Mouse (Mus musculus) megakaryocyte, adult 5-6 weeks (primary cell): ENCODE data around the gene Uba3. TPM values are rescaled to one million over a fixed set of nuclear protein-coding genes. Genes with fewer than 3 reads are reported as not detected.

Experiments
- ATAC-seq: 2 replicates; pipeline ENCODE4 v1.8.0; 2016; ENCODE audit warnings: mild to moderate bottlenecking, inconsistent platforms; ENCODE audit not compliant: poor library complexity, severe bottlenecking
- total RNA-seq, 2 experiments: library from RNA; stranded (forward) in 1 of 2; stranded (reverse) in 1 of 2; fragments of 153-499, 151-499 nt in 1 of 2; fragments of 221-1000, 200-1000 nt in 1 of 2; gene quantifications; 2 replicates each; pipeline versions ENCODE4 v1.2.3 to v1.2.4; 2015 to 2017

Uba3 gene
- total RNA-seq, 2 experiments from 2014 or later, result 52.9 to 64.0 TPM

DNA sequence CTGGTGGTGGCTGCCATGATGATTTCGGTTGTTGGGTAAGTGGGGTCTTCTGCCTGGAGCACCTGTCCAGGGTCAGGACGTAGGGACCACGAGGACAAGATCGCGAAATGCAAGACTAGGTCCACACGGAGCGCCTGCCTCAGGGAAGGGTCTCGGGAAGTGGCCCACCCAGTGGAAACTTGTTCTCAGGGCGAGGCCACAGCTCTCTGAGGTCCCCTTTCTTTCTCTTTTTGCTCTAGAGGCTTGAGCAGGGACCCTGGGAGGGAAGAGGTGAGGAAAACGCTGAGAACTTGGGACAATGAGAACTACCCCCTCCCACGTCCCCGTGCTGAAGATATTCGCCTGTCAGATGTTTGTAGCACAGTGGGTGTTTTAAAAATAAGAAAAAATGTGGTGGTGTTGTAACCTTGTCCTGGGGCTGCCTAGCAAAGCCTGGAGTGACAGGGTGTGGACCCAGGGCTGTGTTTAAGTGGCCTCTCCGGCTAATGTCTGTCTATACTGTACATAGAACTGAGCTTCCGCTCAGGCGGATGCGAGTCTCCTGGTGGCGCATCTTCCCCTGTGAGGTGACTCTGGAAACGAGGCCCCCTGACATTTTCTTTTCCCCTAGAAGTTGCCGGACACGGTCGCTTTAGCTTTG, 5.6 kb upstream of the Uba3 start:
- peak; percentile 43 for ATAC-seq

DNA sequence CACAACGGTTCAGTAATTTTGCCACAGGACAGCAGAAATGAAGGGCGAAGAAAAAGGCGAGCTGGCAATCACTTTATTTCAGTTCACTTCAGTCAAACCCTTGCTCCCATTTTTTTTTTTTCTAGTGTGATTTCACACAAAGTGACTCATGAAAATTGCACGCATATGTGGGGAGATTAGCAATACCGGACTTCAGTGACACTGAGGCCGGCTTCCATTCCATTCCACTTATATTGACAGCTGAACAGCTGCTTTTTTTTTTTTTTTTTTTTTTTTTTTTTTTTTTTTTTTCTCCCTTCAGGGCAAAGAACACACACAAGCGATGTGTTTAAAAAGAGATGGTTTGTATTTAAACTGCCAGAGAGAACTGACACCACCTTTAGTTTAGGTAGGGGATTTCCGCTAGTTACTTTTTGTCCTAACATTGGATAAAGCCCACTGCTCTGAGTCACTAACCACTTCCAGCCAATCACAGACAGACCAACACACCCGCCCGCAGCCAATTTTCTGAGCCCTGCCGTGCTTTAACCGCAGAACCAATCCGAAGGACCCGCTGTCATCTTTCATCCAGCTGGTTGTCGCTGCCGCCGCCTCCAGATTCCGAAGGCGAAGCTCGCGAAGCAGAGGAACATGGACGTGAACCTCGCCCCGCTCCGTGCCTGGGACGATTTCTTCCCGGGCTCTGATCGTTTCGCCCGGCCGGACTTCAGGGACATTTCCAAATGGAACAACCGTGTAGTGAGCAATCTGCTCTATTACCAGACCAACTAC, 4.9 kb upstream of the Uba3 start, which contains the start of gene Arl6ip5:
TSS of gene Arl6ip5 (plus strand) at position 499 of the 771 bp plus-strand sequence.
- ATAC-seq, result peak; percentile 73

DNA sequence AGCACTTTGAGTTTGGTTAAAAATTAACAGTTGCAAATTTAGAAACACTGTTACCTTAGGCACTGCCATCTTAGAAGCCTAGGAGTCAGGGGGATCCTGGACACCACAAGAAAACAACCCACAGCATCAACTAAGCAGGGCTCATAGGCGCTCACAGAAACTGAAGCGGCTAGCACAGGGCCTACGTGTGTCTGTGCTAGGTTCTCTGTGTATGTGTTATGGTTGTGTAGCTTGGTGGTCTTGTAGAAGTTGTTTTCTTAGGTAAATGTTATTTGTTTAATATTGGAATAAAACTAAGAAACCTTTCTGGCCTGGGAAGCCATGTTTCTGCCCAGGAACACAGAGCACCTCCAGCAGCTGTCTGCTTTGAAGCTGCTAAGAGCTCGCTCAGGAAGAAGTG, 4.3 kb upstream of the Uba3 start:
- no peak for ATAC-seq

DNA sequence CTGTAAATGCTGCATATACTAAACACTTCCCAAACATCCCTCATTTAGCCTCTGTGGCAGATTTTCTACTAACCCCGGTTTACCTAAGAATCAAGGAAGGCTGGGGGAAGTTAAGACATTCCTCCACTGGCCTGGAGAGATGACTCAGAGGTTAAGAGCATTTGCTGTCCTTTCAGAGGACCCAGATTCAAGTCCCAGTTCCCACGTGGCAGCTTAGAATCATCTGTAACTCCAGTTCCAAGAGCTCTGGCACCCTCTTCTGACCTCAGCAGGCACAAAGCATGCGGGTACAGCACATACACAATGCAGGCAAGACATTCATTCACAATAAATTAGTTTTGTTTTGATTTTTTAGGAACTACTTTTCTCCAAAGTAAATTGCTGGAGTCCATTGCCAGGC, 3.8 kb upstream of the Uba3 start:
- no peak for ATAC-seq

DNA sequence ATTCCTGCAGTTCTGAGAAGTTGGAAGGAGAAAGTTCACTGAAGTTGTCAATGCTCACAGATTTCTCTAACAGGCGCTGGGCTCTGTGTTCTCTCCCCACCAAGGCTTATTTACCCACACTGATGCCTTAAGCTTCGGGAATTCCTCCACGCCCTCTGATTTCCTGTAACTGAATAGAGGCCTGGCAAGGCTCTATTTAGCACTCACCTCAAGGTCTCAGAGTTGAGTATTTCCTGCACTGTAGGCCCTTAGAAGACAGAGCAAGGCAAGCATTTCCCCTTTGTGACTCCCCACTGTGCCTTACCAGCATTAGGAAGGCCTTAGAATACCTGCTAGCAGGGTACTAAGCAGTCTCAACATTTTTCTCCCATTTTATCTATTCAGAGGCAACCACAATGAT, 3.0 kb upstream of the Uba3 start:
- no peak for ATAC-seq

DNA sequence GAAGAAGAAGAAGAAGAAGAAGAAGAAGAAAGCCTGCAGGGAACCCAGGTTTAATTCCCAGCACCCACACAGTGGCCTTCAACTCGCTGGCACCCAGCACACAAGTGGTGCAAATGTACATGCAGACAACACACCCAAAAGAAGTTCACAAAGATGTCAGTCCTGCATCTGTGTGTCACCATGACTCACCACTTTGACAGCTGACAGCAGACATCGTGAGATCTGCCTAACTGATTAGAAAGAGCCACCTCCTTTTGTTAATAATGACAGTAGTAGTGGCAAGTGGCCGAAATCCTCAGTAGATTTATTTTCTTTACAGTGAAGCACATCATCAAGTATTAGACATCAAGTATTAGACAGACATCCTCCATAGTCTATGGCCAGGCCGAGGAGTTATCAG, 1.6 kb upstream of the Uba3 start:
- ATAC-seq, result no peak

DNA sequence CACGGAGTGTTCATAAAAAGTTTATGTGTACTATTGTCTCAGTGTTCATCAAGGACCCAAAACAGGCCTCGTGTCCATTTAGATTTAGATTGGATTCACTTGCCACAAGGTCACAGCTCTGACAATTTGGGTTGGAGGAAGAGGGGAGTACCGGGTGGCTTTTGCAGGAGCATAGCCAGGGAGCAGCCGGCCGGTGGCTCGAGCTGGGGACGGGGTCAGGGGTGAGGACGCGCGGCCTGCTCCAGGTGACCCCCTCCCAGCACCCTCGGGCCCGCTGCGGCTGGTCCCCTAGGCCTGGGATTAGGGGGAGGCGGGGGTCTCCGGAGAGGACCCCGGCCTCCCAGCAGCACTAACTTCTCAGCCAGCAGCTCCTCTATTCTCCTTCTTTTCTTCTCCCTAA, 495 bp downstream of the Uba3 start:
- no peak for ATAC-seq

DNA sequence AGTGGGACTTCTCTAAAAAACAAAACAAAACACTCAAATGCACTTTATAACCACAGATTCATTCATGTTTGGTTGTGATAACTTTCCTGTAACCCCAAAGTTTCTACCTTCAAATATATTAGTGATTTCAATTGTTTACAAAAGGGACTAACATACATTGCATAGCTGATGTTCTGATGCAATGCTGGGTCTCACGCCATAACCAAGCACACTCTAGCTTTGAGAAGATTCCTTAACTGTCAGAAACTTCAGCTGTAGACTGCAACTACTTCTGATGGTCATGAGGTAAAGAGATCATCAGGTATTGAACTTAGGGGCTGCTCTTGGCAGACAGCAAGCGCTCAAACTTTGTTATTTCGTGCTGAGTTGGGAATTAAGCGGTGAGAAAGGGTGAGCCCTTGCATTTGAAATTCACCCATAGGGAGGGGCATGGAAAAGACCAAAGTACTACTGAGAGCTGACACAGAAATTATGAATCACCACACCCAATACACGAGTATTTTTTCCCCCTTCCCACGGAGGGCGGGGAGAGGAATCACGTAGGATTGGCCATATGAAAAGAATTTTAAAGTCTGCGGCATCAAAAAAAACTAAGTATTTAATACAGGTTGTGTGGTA, 1.1 kb downstream of the Uba3 start:
- ATAC-seq, result no peak

DNA sequence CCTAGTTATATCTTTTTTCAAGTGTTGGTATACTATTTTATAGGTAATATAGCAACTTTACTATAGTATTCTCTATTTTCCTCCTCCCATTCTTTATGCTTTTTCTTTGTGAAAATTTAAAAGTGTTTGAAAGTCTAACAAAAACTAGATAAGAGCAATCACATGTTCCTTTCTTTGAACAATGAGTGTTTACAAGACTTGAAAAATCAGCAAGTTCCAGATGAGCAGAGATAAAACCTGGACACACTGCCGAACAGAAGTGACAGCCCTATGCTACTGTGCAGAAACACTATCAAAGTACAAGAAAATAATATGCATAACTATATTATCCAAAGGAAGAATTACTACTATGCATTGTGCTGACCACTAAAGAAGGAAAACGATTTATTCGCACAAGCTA, 3.0 kb downstream of the Uba3 start:
- no peak for ATAC-seq

DNA sequence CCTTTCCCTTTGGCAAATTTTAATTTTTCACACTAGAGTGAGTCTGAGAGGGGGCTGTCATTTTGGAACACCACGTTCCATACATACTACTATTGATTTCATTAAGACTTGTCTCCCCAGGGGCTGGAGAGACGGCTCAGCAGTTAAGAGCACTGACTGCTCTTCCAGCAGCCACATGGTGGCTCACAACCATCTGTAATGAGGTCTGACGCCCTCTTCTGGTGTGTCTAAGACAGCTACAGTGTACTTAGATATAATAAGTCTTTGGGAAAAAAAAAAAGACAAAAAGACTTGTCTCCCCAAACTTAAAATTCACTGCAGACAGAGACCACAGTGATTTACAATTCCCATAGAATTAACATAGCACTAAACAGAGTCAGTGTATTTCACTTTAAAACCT, 5.0 kb downstream of the Uba3 start:
- ATAC-seq, result no peak

DNA sequence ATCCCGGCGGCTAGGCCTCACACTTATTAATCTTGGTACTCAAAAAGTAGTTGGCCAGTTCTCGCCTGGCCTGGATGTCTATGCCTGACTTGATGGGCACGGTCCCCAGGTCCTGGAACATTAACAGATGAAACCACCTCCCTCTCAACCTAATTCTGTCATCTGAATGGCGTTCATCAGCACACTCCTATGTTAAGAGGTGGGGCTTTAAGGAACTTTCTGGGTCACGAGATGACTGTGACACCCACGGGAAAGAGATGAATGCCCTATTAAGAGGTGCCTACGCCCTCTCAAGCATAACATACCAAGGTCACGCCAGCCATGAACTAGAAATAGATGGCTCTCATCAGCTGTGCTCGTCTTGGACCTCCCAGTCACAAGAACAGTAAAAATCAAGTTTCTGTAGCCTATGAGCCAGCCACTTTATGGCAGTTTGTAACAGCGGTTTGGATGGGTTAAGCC, 26.0 kb downstream of the Uba3 start:
- ATAC-seq, result peak; percentile 38

DNA sequence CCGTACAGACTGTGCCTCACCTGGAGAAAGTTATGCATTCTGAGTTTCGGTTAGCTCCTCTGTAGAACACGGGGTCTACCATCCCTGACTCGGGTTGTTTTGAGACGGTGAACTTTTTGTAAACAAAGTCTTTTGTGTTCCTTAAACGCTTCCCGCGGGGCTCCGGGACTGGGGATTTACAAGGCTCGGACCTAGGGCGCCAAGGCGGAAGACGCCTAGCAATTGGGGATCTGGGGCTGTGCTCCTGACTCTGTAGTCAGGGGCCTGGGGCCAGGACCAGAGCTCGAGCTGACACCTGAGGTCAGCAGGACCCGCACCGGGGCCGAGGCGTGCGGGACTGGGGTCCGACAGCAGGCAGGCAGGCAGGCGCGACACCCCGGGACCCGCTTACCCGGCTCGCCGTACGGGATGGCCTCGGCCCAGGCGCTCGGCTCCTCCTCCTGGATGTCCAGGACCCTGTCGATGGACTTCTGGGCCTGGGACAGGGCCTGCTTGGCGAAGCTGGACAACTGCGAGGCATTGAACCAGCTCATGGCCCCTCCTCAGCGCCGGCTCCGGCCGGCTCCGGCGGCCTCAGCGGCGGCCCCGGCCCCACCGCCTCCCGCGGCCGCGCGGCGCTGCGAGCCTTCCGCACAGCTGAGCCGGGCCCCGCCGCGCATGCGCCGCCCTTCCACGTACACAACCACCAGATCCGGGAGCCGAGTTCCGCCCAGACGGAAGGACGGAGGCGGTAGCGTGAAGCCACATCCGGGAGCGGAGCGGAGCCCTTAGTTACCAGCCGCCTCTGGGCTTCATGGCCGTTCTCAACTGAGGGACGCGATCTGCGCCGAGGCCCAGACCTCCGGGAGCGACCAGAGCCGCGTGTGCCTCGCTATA, 26.7 kb downstream of the Uba3 start, which contains the start of gene Tmf1:
TSS of gene Tmf1 (minus strand) at position 632 of the 876 bp plus-strand sequence.
- peak; percentile 96 for ATAC-seq

DNA sequence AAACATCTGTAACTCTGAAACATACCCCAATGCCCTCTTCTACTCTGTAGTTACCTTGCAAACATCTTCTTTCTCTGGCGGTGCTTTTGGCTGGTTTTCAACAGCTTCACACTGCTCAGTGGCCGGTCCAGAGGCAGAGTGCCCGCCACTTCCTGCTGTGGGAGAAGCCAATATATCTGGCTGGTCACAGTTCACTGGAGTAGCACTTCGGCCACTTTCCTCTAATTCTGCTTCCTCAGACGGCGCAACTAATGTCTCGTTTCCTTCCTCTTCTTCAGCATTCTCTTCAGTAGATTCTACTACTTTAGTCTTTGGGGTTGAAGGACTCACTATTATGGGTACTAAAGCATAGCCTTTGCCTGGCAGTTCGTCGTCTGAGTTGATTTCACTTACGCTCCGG, 29.7 kb downstream of the Uba3 start:
- ATAC-seq, result no peak

DNA sequence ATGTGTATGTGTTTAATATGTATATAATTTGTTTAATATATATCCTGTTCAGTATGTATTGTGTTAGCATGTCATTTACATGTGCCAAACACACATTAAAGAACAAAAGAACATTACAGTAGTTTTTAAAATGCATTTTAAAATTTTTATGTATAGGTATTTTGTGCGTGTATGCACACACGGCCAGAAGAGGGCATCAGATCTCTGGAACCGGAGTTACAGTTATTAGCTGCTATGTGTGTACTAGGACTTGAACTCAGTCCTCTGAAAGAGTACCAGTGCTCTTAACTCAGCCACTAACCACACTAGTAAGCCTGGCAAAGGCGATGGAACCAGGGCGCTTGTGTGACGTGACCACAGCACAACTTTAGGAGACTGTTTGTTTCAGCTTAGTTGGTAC, 55.3 kb downstream of the Uba3 start:
- ATAC-seq, result no peak

DNA sequence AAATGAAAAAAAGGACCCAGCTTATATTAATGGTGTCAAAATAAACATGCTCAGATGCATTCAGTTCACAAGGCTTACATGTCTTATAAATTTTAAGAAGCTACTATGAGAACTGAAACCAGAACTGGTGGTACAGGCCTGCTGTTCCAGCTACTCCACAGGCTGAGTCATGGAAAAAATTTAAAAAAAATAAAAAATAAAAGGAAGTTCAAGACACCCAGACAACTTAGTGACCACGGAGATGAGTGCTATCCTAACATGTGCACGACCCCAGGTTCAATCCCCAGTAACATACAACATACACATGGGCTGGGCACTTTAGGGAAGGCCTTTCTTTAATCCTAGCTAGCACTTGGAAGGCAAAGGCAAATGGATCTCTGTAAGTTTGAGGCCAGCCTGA, 55.7 kb downstream of the Uba3 start:
- ATAC-seq, result peak; percentile 47

DNA sequence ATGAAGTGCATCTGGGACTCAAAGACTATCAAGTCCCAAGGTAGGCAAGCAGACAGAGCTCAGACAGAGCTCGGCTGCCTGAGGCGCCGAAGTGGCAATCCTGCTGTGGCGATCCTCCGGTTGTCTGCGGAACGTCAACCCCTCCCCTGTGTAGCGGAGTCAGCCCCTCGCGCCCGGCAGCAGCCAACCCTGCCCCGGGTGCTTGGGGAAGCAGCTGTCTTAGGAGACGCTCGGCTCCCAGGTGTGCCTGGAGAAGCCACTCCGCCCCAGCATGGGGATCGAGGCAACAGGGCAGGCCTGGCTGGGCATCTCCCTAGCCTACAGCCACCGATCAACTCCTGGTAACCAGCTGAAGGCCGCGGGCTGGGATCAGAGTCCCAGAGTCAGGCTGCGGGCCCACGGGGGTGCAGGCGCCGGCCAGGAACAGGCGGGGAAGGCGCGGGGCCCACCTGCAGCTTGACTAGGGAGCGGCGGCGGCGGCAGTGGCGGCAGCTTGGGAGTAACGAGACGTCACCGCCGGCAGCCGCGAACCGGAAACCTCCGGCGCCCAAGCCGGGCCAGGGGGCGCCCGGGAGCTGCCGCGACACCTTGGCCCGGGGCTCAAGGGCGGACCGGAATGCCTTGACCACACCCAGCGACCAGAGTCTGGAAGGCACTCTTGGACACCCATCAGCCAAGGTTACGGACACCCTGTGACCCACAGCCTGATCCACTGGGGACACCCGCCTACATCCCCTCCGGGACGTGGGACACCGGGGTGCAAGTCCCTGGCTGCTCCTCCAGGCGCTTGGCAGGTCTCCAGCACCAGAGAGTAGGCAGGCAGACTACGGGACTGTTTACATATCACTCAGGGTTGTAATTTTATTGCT, 56.8 kb downstream of the Uba3 start, which contains the start of gene Eogt:
TSS of gene Eogt (minus strand) at position 800 of the 869 bp plus-strand sequence.
- peak; percentile 81 for ATAC-seq

DNA sequence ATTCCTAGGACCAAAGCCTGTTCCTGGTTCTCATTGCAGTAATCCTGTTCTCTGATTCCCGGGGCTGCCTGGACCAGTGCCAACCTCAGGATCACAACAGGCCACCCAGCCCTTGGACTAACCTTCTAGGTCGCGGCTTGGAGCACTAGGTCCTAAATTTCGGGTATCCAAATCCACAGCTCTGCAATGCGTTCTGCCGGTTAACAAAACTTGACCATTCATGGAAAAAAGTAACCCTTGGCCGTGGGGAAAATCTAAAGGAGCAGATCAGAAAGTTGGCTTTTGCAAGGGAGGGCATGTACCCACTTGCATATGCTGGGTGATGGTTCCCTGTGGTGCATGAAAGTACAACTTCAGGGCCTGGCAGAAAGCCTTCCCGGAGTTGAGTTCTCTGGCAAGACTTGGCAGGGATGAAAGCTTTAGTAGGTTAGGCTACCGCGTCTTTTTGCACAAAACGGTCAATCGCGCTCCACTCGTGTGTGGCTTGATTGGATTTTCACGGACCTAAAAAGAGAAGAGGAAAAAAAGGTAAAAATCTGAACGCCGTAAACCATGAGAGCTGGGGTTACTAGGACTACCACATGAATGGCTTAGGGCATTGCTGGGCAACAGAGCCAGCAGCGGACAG, 57.6 kb downstream of the Uba3 start:
- 0 out of 2 replicates have a peak, but pooled peaks have one; percentile 1 for ATAC-seq

DNA sequence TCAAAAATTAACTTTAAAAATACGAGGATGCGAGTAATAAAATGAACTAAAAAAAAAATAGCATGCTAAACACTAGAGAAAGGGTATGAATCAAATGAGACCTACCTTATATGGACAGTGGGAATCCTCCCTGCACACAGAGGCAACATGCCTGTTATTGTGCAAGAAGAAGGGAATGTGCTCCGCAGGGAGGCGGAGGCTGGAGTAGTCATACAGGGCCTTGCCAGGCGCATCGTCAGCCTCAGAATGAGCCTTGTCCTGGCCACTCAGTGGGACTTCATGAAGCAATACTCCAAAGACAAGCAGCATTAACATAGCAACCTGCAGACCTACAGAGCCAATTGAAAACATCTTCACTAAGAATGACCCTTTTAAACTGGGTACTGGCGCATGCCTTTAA, 60.3 kb downstream of the Uba3 start:
- no peak for ATAC-seq

DNA sequence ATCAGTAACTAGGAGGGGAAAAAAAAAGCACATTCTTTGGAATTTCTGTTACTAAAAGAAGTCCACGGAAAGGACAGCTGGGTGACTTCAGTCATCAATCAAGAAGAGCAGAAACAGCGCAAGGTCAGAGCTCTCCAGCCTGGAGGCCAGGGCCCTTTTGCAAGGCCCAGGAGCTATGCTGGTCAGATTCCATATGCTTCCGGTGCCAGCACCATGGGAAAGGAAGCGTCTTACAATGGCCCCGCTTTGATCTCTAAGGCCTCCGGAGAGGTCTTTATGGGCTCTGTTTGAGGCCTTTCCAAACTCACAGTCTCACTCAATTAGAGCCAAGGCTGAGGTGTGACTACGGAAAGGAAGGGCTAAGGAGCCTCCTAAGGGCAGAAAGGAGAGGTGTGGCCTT, 61.1 kb downstream of the Uba3 start:
- ATAC-seq, result no peak
